ENCODE assay signal across 8 mouse cellular contexts in the genomic region with DNA sequence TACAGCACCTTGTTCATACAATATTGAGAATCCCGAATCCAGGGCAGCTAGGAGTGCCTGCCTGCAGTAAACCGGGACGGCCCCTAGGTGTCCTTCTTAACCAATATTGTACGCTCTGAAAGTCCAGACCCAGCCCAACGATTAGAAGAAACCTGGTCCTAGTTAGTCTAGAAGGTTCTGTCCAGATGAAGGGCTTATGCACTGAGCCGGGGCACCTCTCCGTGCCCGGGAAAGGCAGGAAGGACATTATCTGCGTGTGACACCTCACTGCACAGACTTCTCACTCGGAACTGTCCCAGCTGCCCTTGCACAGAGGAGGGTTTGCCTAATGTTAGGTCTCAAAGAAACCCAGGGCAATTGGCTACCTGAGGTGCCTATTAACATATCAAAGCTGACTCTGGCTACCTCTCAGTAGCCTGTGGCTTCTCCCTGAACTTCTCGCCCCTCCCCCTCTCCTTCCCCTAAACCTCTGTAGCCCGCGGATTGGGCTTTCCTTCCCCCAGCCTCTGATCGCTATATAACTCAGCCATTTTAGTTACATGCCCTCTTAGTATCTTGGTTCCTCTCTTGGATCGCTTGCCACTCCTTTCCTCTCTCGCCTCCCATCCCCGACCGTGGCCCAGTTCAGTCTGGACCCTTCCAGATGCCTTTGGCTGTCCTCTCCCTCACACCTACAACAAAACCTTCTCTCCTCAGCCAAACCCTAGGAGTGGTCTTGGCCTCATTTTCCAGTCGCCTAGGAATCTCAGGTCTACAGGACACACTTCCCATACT. TPM values are rescaled to one million over a fixed set of nuclear protein-coding genes. Genes with fewer than 3 reads are reported as not detected.
DNase-seq lines count a peak whose midpoint lies in the region.

No protein-coding gene starts in this region.

- H3K36me3 ChIP-seq in megakaryocyte, embryonic 14.5 days (replicated peaks; ENCODE audit: low read length), result no peaks in the 10 kb centered on the region

- peaks cover 56% of the 10 kb centered on the region for H3K4me1 ChIP-seq in megakaryocyte, embryonic 14.5 days

- peak overlapping the region; percentile 88 for H3K4me3 ChIP-seq in megakaryocyte, embryonic 14.5 days (replicated peaks)

- H3K9me3 ChIP-seq in megakaryocyte, embryonic 14.5 days, result no peaks in the 10 kb centered on the region

- peak; percentile 84 for DNase-seq in WW6 (ENCODE audit: low read depth, low spot score)
- peak; percentile 53 to 76 for DNase-seq in cerebellum, postnatal 4 days (ENCODE audit: low spot score in 2 of 2)
- peak; percentile 75 for DNase-seq in gastrocnemius, postnatal 10 days
- peak; percentile 86 for DNase-seq in induced T-regulatory cell, adult 2 months (ENCODE audit: low read depth)
- peak; percentile 14 to 86 for DNase-seq in left cerebral cortex, adult 9 months (ENCODE audit: low spot score in 2 of 2)
- DNase-seq in right cerebral cortex, postnatal 10 days (ENCODE audit: low spot score in 2 of 2), result peak; percentile 79 to 87
- DNase-seq in urinary bladder, postnatal 14 days (ENCODE audit: low spot score), result peak; percentile 83

- H3K27me3 ChIP-seq in megakaryocyte, embryonic 14.5 days (replicated peaks), result no peaks in the 10 kb centered on the region

RNA-seq across cellular contexts. Expression of gene Lmod3, which starts 25.6 kb away (rescaled TPM):
- 100 to 1,000 TPM; 113 to 139 TPM for total RNA-seq in gastrocnemius, postnatal 10 days (2021)
- not detected in 2 replicates for polyA plus RNA-seq in megakaryocyte, embryonic 14.5 days (2012; ENCODE audit: insufficient read depth, low replicate concordance)

Comparison
In these comparisons a context has a peak if more than half of its experiments do, and no peak if none do; other contexts are left out.
1. Peak in every context shown above with its lines: DNase-seq and H3K4me3 ChIP-seq.